Mouse (Mus musculus) embryonic facial prominence, embryonic 12.5 days (tissue): ENCODE measurements around the gene Prkcz. TPM values are rescaled to one million over a fixed set of nuclear protein-coding genes. Genes with fewer than 3 reads are reported as not detected.

Experiments used
- ATAC-seq: fragments of 200-750 bp; cut with Nextera tagmentation; 2 replicates; pipeline ENCODE4 v1.8.0; 2017; ENCODE audit not compliant: insufficient number of reproducible peaks, insufficient read depth, low FRiP score, low TSS enrichment
- H3K27ac ChIP-seq: fragments of 300-500 bp; sonication (generic); 2 replicates; pipeline ENCODE4 v1.5.1; 2016; ENCODE audit warnings: mild to moderate bottlenecking
- H3K27me3 ChIP-seq: fragments of 300-500 bp; sonication (generic); 2 replicates; pipeline ENCODE4 v1.6.1; 2016; ENCODE audit warnings: mild to moderate bottlenecking, moderate library complexity
- H3K36me3 ChIP-seq: fragments of 300-500 bp; sonication (generic); 2 replicates; pipeline ENCODE4 v1.6.1; 2016; ENCODE audit warnings: mild to moderate bottlenecking
- H3K4me1 ChIP-seq: fragments of 300-500 bp; sonication (generic); 2 replicates; pipeline ENCODE4 v1.6.1; 2016
- H3K4me2 ChIP-seq: fragments of 300-500 bp; sonication (generic); replicated peaks from 2 replicates; pipeline ENCODE4 v1.6.1; 2016; ENCODE audit warnings: mild to moderate bottlenecking, moderate library complexity
- H3K4me3 ChIP-seq: fragments of 300-500 bp; sonication (generic); 2 replicates; pipeline ENCODE4 v1.5.1; 2016; ENCODE audit warnings: mild to moderate bottlenecking
- H3K9ac ChIP-seq: fragments of 300-500 bp; sonication (generic); 2 replicates; pipeline ENCODE4 v1.6.1; 2016; ENCODE audit warnings: mild to moderate bottlenecking, moderate library complexity
- H3K9me3 ChIP-seq: fragments of 300-500 bp; sonication (generic); 2 replicates; pipeline ENCODE4 v1.6.1; 2016; ENCODE audit warnings: mild to moderate bottlenecking, moderate library complexity
- WGBS: fragments of 180-500 bp; shearing (Covaris S2); methylation state at CpG from one replicate; pipeline ENCODE4 v1.1.7; 2016; 5-methylcytosine and 5-hydroxymethylcytosine counted together
- polyA plus RNA-seq: library from polyadenylated mRNA; unstranded; fragments of >200 nt; fragmentation: Nextera tagmentation; extraction: Ambion mirVana; gene quantifications from 2 replicates; pipeline ENCODE4 v1.2.1, GENCODE M21; 2016

Prkcz gene
- polyA plus RNA-seq = 11.0 and 12.2 TPM in 2 replicates

GRCm38 (mm10) chr4:155361303-155361791, at the start of gene Prkcz:
TSS of gene Prkcz (minus strand) at chr4:155361361.
- Histone ChIP-seq H3K27me3 (peaks cover 71% of the 10 kb centered on the region), H3K9ac (0 out of 2 replicates have a peak within 1 kb of the TSS, but pooled peaks have one; percentile 15), H3K4me1 (peaks cover 13% of the 10 kb centered on the region), H3K36me3 (no peaks in the 10 kb centered on the region), H3K4me3 (peak within 1 kb of the TSS; percentile 50), H3K9me3 (no peaks in the 10 kb centered on the region), H3K4me2 (peak within 1 kb of the TSS; percentile 61), H3K27ac (no peak within 1 kb of the TSS)
- peak; percentile 95 for ATAC-seq
- WGBS = under 1% methylated on average over 51 of the region's 51 CpGs

- Histone ChIP-seq H3K4me2 (peak within 1 kb of the TSS; percentile 64), H3K27me3 (0 out of 2 replicates have a peak, but pooled peaks cover 2% of the 10 kb centered on the region)
- under 1% methylated on average over 35 of the region's 35 CpGs for WGBS
Measured at GRCm38 (mm10) chr4:155409058-155409776, 48.1 kb upstream of the Prkcz start, which contains the start of gene Cfap74. TSS of gene Cfap74 (plus strand) at chr4:155409190.

GRCm38 (mm10) chr4:155408695-155409057, 47.5 kb upstream of the Prkcz start:
- peak overlapping the region; percentile 64 for H3K4me2 ChIP-seq
- peak overlapping the region; percentile 52 for H3K4me3 ChIP-seq
- no peaks in the 10 kb centered on the region for H3K9me3 ChIP-seq
- WGBS = 3% methylated on average over 8 of the region's 8 CpGs
- no peak overlapping the region for H3K27ac ChIP-seq
- 0 out of 2 replicates have a peak overlapping the region, but pooled peaks have one; percentile 35 for H3K9ac ChIP-seq
- ATAC-seq = no peak; the same call in 1 of the 2 replicates
- 0 out of 2 replicates have a peak, but pooled peaks cover 2% of the 10 kb centered on the region for H3K27me3 ChIP-seq
- H3K4me1 ChIP-seq = peaks cover 6% of the 10 kb centered on the region; the same call in 1 of the 2 replicates
- H3K36me3 ChIP-seq = no peaks in the 10 kb centered on the region

More at GRCm38 (mm10) chr4:155409058-155409776, 48.1 kb upstream of the Prkcz start, which contains the start of gene Cfap74:
- Histone ChIP-seq H3K9me3 (no peaks in the 10 kb centered on the region), H3K36me3 (no peaks in the 10 kb centered on the region), H3K4me1 (peaks cover 6% of the 10 kb centered on the region; the same call in 1 of the 2 replicates), H3K4me3 (peak within 1 kb of the TSS; percentile 52), H3K9ac (peak within 1 kb of the TSS; percentile 35; the same call in 1 of the 2 replicates), H3K27ac (no peak within 1 kb of the TSS)
- ATAC-seq = peak; percentile 95

GRCm38 (mm10) chr4:155402489-155402888, 41.3 kb upstream of the Prkcz start:
- H3K4me1 ChIP-seq = 0 out of 2 replicates have a peak, but pooled peaks cover 6% of the 10 kb centered on the region
- H3K4me2 ChIP-seq = no peak overlapping the region
- H3K9me3 ChIP-seq = no peaks in the 10 kb centered on the region
- WGBS = 61% methylated on average over 1 of the region's 1 CpGs
- no peak overlapping the region for H3K4me3 ChIP-seq
- no peak for ATAC-seq
- no peaks in the 10 kb centered on the region for H3K36me3 ChIP-seq
- no peak overlapping the region for H3K9ac ChIP-seq
- H3K27me3 ChIP-seq = peaks cover 29% of the 10 kb centered on the region
- no peak overlapping the region for H3K27ac ChIP-seq

- Histone ChIP-seq H3K4me1 (0 out of 2 replicates have a peak, but pooled peaks cover 8% of the 10 kb centered on the region), H3K36me3 (no peaks in the 10 kb centered on the region), H3K4me3 (no peak overlapping the region), H3K9ac (no peak overlapping the region), H3K27me3 (peaks cover 37% of the 10 kb centered on the region), H3K27ac (no peak overlapping the region), H3K4me2 (no peak overlapping the region), H3K9me3 (no peaks in the 10 kb centered on the region)
- no peak for ATAC-seq
- WGBS = 64% methylated on average over 7 of the region's 7 CpGs
Measured at GRCm38 (mm10) chr4:155401121-155401520, 40.0 kb upstream of the Prkcz start.

GRCm38 (mm10) chr4:155398222-155398540, 37.0 kb upstream of the Prkcz start:
- no peak overlapping the region for H3K27ac ChIP-seq
- H3K9me3 ChIP-seq = no peaks in the 10 kb centered on the region
- 0 out of 2 replicates have a peak, but pooled peaks cover 8% of the 10 kb centered on the region for H3K4me1 ChIP-seq
- peaks cover 39% of the 10 kb centered on the region for H3K27me3 ChIP-seq
- 4% methylated on average over 9 of the region's 9 CpGs for WGBS
- H3K4me2 ChIP-seq = peak overlapping the region; percentile 88
- H3K36me3 ChIP-seq = no peaks in the 10 kb centered on the region
- H3K4me3 ChIP-seq = peak overlapping the region; percentile 41
- H3K9ac ChIP-seq = peak overlapping the region; percentile 33; the same call in 1 of the 2 replicates
- ATAC-seq = no peak

- Histone ChIP-seq H3K9me3 (no peaks in the 10 kb centered on the region), H3K4me2 (peak within 1 kb of the TSS; percentile 88), H3K36me3 (no peaks in the 10 kb centered on the region), H3K27me3 (peaks cover 42% of the 10 kb centered on the region), H3K9ac (peak within 1 kb of the TSS; percentile 33; the same call in 1 of the 2 replicates), H3K27ac (no peak within 1 kb of the TSS), H3K4me1 (0 out of 2 replicates have a peak, but pooled peaks cover 8% of the 10 kb centered on the region), H3K4me3 (peak within 1 kb of the TSS; percentile 41)
- under 1% methylated on average over 42 of the region's 57 CpGs for WGBS
- ATAC-seq = no peak
Measured at GRCm38 (mm10) chr4:155397511-155398221, 36.5 kb upstream of the Prkcz start, which contains the start of gene Gabrd. TSS of gene Gabrd (minus strand) at chr4:155398112.

GRCm38 (mm10) chr4:155396751-155397150, 35.6 kb upstream of the Prkcz start:
- no peak overlapping the region for H3K9ac ChIP-seq
- H3K27ac ChIP-seq = no peak overlapping the region
- no peaks in the 10 kb centered on the region for H3K9me3 ChIP-seq
- H3K36me3 ChIP-seq = no peaks in the 10 kb centered on the region
- 0 out of 2 replicates have a peak, but pooled peaks cover 8% of the 10 kb centered on the region for H3K4me1 ChIP-seq
- no peak overlapping the region for H3K4me3 ChIP-seq
- H3K27me3 ChIP-seq = peaks cover 42% of the 10 kb centered on the region
- WGBS = 84% methylated on average over 4 of the region's 4 CpGs
- no peak overlapping the region for H3K4me2 ChIP-seq
- no peak for ATAC-seq

GRCm38 (mm10) chr4:155395471-155395870, 34.3 kb upstream of the Prkcz start:
- Histone ChIP-seq H3K27me3 (peaks cover 35% of the 10 kb centered on the region), H3K4me2 (no peak overlapping the region), H3K4me1 (0 out of 2 replicates have a peak, but pooled peaks cover 8% of the 10 kb centered on the region), H3K9ac (no peak overlapping the region), H3K9me3 (no peaks in the 10 kb centered on the region), H3K36me3 (no peaks in the 10 kb centered on the region), H3K4me3 (no peak overlapping the region), H3K27ac (no peak overlapping the region)
- 84% methylated on average over 5 of the region's 5 CpGs for WGBS
- ATAC-seq = no peak

GRCm38 (mm10) chr4:155387166-155387565, 26.0 kb upstream of the Prkcz start:
- Histone ChIP-seq H3K36me3 (no peaks in the 10 kb centered on the region), H3K4me1 (no peaks in the 10 kb centered on the region), H3K27ac (no peak overlapping the region), H3K4me3 (no peak overlapping the region), H3K4me2 (no peak overlapping the region), H3K9ac (no peak overlapping the region), H3K9me3 (no peaks in the 10 kb centered on the region), H3K27me3 (0 out of 2 replicates have a peak, but pooled peaks cover 3% of the 10 kb centered on the region)
- WGBS = 65% methylated on average over 8 of the region's 8 CpGs
- ATAC-seq = no peak

GRCm38 (mm10) chr4:155383326-155383725, 22.2 kb upstream of the Prkcz start:
- Histone ChIP-seq H3K4me2 (no peak overlapping the region), H3K9ac (no peak overlapping the region), H3K4me3 (no peak overlapping the region), H3K9me3 (no peaks in the 10 kb centered on the region), H3K4me1 (no peaks in the 10 kb centered on the region), H3K36me3 (no peaks in the 10 kb centered on the region), H3K27ac (no peak overlapping the region), H3K27me3 (no peaks in the 10 kb centered on the region)
- no peak for ATAC-seq
- WGBS = 76% methylated on average over 4 of the region's 4 CpGs
